Mouse (Mus musculus) G1E (cell line): ENCODE results near the gene Mcu.

Source experiments
- CTCF ChIP-seq: IDR thresholded peaks from 2 replicates; pipeline ENCODE4 v1.5.1; 2012; ENCODE audit warnings: low read depth, low read length, inconsistent platforms, mixed read lengths
- GATA1 ChIP-seq: IDR thresholded peaks from 2 replicates; pipeline ENCODE4 v1.6.1; 2012; ENCODE audit warnings: borderline replicate concordance, low read length, inconsistent platforms, mixed read lengths
- GATA2 ChIP-seq: IDR thresholded peaks from 2 replicates; pipeline ENCODE4 v1.6.1; 2012; ENCODE audit warnings: low read depth, low read length, inconsistent platforms, borderline replicate concordance
- POLR2AphosphoS5 ChIP-seq: IDR thresholded peaks from 2 replicates; pipeline ENCODE4 v1.6.1; 2012; ENCODE audit warnings: low read depth, low read length, inconsistent platforms; ENCODE audit not compliant: insufficient replicate concordance
- TAL1 ChIP-seq: conservative IDR thresholded peaks from 2 replicates; pipeline ENCODE4 v1.6.1; 2012; ENCODE audit warnings: low read depth, low read length, inconsistent platforms, mixed read lengths

DNA sequence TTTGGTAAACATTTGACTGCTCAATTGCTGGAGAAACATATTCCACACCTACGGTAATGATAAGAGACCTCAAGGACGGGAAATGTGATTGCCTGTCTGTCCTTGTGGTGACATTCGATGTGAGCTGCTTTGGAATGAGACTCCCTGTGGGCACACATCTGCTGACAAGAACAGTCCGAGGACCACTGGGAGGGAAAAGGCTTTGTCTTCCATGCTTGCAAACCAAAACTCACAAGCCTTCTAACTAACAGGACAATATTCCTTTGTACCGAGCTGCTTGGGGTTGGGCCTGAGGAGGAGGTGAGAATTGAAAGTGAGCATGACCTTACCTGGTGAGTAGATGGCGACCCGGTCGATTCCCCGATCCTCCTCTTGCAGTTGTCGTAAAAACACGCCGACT, 149.2 kb downstream of the Mcu start:
- TF ChIP-seq GATA1 (no peak), CTCF (no peak), TAL1 (no peak), POLR2AphosphoS5 (no peak), GATA2 (no peak)
